Mouse (Mus musculus) gastrocnemius, postnatal 10 days (tissue): ENCODE results near the gene Anxa4. TPM values are rescaled to one million over a fixed set of nuclear protein-coding genes. Genes with fewer than 3 reads are reported as not detected.

Experiments used
- DNase-seq: peaks from one replicate; pipeline ENCODE4 v3.0.0; 2021; ENCODE audit warnings: mixed read lengths
- total RNA-seq, 2 experiments: library from RNA; stranded (reverse); gene quantifications; 2 replicates each; pipeline ENCODE4 v1.2.3; 2021

Gene Anxa4
- total RNA-seq, 2 experiments from 2014 or later = 26.8 to 31.3 TPM

GRCm38 (mm10) chr6:86752843-86753485, 40.4 kb downstream of the Anxa4 start:
- DNase-seq = no peak

GRCm38 (mm10) chr6:86750961-86751360, 42.4 kb downstream of the Anxa4 start:
- no peak for DNase-seq

- no peak for DNase-seq
Observed at GRCm38 (mm10) chr6:86749817-86750216, 43.6 kb downstream of the Anxa4 start.

- DNase-seq = peak; percentile 34
Observed at GRCm38 (mm10) chr6:86747171-86747570, 46.2 kb downstream of the Anxa4 start.

- no peak for DNase-seq
Observed at GRCm38 (mm10) chr6:86740652-86741051, 52.7 kb downstream of the Anxa4 start.

- no peak for DNase-seq
Observed at GRCm38 (mm10) chr6:86736830-86737229, 56.6 kb downstream of the Anxa4 start.

- no peak for DNase-seq
Observed at GRCm38 (mm10) chr6:86736313-86736712, 57.1 kb downstream of the Anxa4 start.

- DNase-seq = peak; percentile 96
Observed at GRCm38 (mm10) chr6:86733183-86733876, 60.1 kb downstream of the Anxa4 start, which contains the start of gene Gmcl1. Gene Gmcl1, minus strand, starts transcription at chr6:86733383.

GRCm38 (mm10) chr6:86732276-86733173, 60.9 kb downstream of the Anxa4 start:
- DNase-seq = peak; percentile 34

GRCm38 (mm10) chr6:86728711-86729110, 64.7 kb downstream of the Anxa4 start:
- no peak for DNase-seq

- DNase-seq = no peak
Observed at GRCm38 (mm10) chr6:86721977-86722376, 71.4 kb downstream of the Anxa4 start.

- DNase-seq = no peak
Observed at GRCm38 (mm10) chr6:86708072-86708774, 85.2 kb downstream of the Anxa4 start.

GRCm38 (mm10) chr6:86702577-86702976, 90.8 kb downstream of the Anxa4 start:
- DNase-seq = no peak

- no peak for DNase-seq
Observed at GRCm38 (mm10) chr6:86697903-86698302, 95.5 kb downstream of the Anxa4 start.

GRCm38 (mm10) chr6:86696213-86696612, 97.2 kb downstream of the Anxa4 start:
- DNase-seq = no peak

GRCm38 (mm10) chr6:86694465-86694864, 98.9 kb downstream of the Anxa4 start:
- DNase-seq = peak; percentile 34

- DNase-seq = no peak
Observed at GRCm38 (mm10) chr6:86689671-86690070, 103.7 kb downstream of the Anxa4 start.

GRCm38 (mm10) chr6:86686971-86687370, 106.4 kb downstream of the Anxa4 start:
- no peak for DNase-seq
